Mouse (Mus musculus) large intestine, adult 2 months (tissue): ENCODE measurements around the gene Sorl1. TPM values are rescaled to one million over a fixed set of nuclear protein-coding genes. Genes with fewer than 3 reads are reported as not detected.
"Not testable (repeated sequence)": the region's sequence is repeated elsewhere in the genome, so short reads cannot be mapped to it uniquely, and the experiment has no call there.

Experiments
- DNase-seq: peaks from one replicate; pipeline ENCODE4 v3.0.0-alpha.2; 2012; ENCODE audit warnings: low read depth, low spot score
- WGBS: fragments of 180-500 bp; shearing (Covaris S2); methylation state at CpG from one replicate; pipeline ENCODE4 v1.1.7; 2018; 5-methylcytosine and 5-hydroxymethylcytosine counted together
- polyA plus RNA-seq: library from polyadenylated mRNA; depleted of rRNA; stranded (reverse); fragments of >200 nt; gene quantifications from 2 replicates; pipeline ENCODE4 v1.2.3, GENCODE M21; 2012

Sorl1 gene
- polyA plus RNA-seq, 1 experiment: 26.5 TPM

- DNase-seq: no peak
- WGBS: 77% methylated on average over 4 of the region's 4 CpGs
Observed at GRCm38 (mm10) chr9:42063391-42063790, 60.7 kb downstream of the Sorl1 start.

- 93% methylated on average over 8 of the region's 8 CpGs for WGBS
- no peak for DNase-seq
Observed at GRCm38 (mm10) chr9:42062269-42062668, 61.8 kb downstream of the Sorl1 start.

GRCm38 (mm10) chr9:42059006-42059405 lies 65.1 kb downstream of the Sorl1 start:
- not testable (repeated sequence) for DNase-seq
- WGBS: 98% methylated on average over 2 of the region's 2 CpGs

- DNase-seq: no peak
- 86% methylated on average over 5 of the region's 5 CpGs for WGBS
Observed at GRCm38 (mm10) chr9:42056591-42056990, 67.5 kb downstream of the Sorl1 start.

- DNase-seq: no peak
Observed at GRCm38 (mm10) chr9:42055378-42055777, 68.7 kb downstream of the Sorl1 start.

GRCm38 (mm10) chr9:42054339-42055272 lies 69.5 kb downstream of the Sorl1 start:
- 53% methylated on average over 20 of the region's 20 CpGs for WGBS
- DNase-seq: peak; percentile 56

More at GRCm38 (mm10) chr9:42055378-42055777, 68.7 kb downstream of the Sorl1 start:
- 84% methylated on average over 4 of the region's 4 CpGs for WGBS

- WGBS: 92% methylated on average over 12 of the region's 12 CpGs
- no peak for DNase-seq
Observed at GRCm38 (mm10) chr9:42053591-42054190, 70.4 kb downstream of the Sorl1 start.

GRCm38 (mm10) chr9:42052713-42053356 lies 71.3 kb downstream of the Sorl1 start:
- 57% methylated on average over 12 of the region's 12 CpGs for WGBS
- DNase-seq: no peak

- DNase-seq: no peak
- 56% methylated on average over 2 of the region's 2 CpGs for WGBS
Observed at GRCm38 (mm10) chr9:42048542-42048941, 75.6 kb downstream of the Sorl1 start.

GRCm38 (mm10) chr9:42047786-42048185 lies 76.3 kb downstream of the Sorl1 start:
- 83% methylated on average over 5 of the region's 5 CpGs for WGBS
- no peak for DNase-seq

GRCm38 (mm10) chr9:42046248-42046647 lies 77.8 kb downstream of the Sorl1 start:
- 88% methylated on average over 11 of the region's 11 CpGs for WGBS

GRCm38 (mm10) chr9:42044651-42045050 lies 79.4 kb downstream of the Sorl1 start:
- WGBS: 92% methylated on average over 8 of the region's 8 CpGs
- no peak for DNase-seq

More at GRCm38 (mm10) chr9:42046248-42046647, 77.8 kb downstream of the Sorl1 start:
- no peak for DNase-seq

GRCm38 (mm10) chr9:42043934-42044333 lies 80.2 kb downstream of the Sorl1 start:
- WGBS: 90% methylated on average over 8 of the region's 8 CpGs
- DNase-seq: no peak

GRCm38 (mm10) chr9:42039000-42039992 lies 84.8 kb downstream of the Sorl1 start:
- 82% methylated on average over 18 of the region's 18 CpGs for WGBS
- no peak for DNase-seq

- no peak for DNase-seq
- 86% methylated on average over 11 of the region's 11 CpGs for WGBS
Observed at GRCm38 (mm10) chr9:42036885-42037284, 87.2 kb downstream of the Sorl1 start.

GRCm38 (mm10) chr9:42035995-42036394 lies 88.1 kb downstream of the Sorl1 start:
- DNase-seq: peak; percentile 32
- WGBS: 21% methylated on average over 5 of the region's 5 CpGs

- DNase-seq: no peak
Observed at GRCm38 (mm10) chr9:42035213-42035765, 88.8 kb downstream of the Sorl1 start.

GRCm38 (mm10) chr9:42034116-42034520 lies 90.0 kb downstream of the Sorl1 start:
- DNase-seq: no peak
- WGBS: 76% methylated on average over 9 of the region's 9 CpGs

More at GRCm38 (mm10) chr9:42035213-42035765, 88.8 kb downstream of the Sorl1 start:
- WGBS: 50% methylated on average over 12 of the region's 12 CpGs
